Mouse (Mus musculus): ENCODE measurements around the gene Cdkl1.

- no peak for TF ChIP-seq POLR2A (IDR thresholded peaks at IDR 0.05; ENCODE audit: insufficient read length, low read depth)
- no peak for TF ChIP-seq USF1 (IDR thresholded peaks at IDR 0.05; ENCODE audit: low read depth)
- no peak for TF ChIP-seq CEBPB (IDR thresholded peaks at IDR 0.05; ENCODE audit: insufficient read depth, poor library complexity, severe bottlenecking)
- no peak for TF ChIP-seq MAX (IDR thresholded peaks at IDR 0.05; ENCODE audit: low read depth)
- no peak for TF ChIP-seq MYOG (IDR thresholded peaks at IDR 0.05; ENCODE audit: control insufficient read depth in 1 of 3, insufficient read depth in 1 of 3, insufficient read length in 2 of 3, low read depth in 2 of 3)
- no peak for TF ChIP-seq E2F4 (IDR thresholded peaks at IDR 0.05; ENCODE audit: insufficient read depth)
- no peak for TF ChIP-seq POLR2AphosphoS2 (IDR thresholded peaks at IDR 0.05; ENCODE audit: insufficient read length, low read depth)
- no peak for TF ChIP-seq REST (IDR thresholded peaks at IDR 0.05; ENCODE audit: insufficient read depth, insufficient read length)
- no peak for TF ChIP-seq MYOD1 (IDR thresholded peaks at IDR 0.05; ENCODE audit: control insufficient read depth in 1 of 3, insufficient read length in 2 of 3, low read depth in 2 of 3)
- TF ChIP-seq TCF12 (IDR thresholded peaks at IDR 0.05; ENCODE audit: insufficient read depth, poor library complexity, severe bottlenecking): no peak
- TF ChIP-seq TCF3 (IDR thresholded peaks at IDR 0.05; ENCODE audit: insufficient read length, low read depth): no peak
These were observed 47.3 kb upstream of the Cdkl1 start for GRCm38 (mm10) chr12:69838376-69838775.

Data from myocyte (in vitro differentiated cells).